Mouse (Mus musculus) testis, adult 2 months (tissue): Measurements from ENCODE around the gene Wdr81. TPM values are rescaled to one million over a fixed set of nuclear protein-coding genes. Genes with fewer than 3 reads are reported as not detected.

Experiments
- H3K27ac ChIP-seq: fragments of 200-500 bp; 2 replicates; pipeline ENCODE4 v1.5.1; 2012; ENCODE audit warnings: low read depth, low read length; ENCODE audit not compliant: control insufficient read depth, insufficient read depth
- H3K27me3 ChIP-seq: fragments of 200-500 bp; 2 replicates; pipeline ENCODE4 v1.6.1; 2012; ENCODE audit warnings: mild to moderate bottlenecking, low read length, moderate library complexity; ENCODE audit not compliant: control insufficient read depth, insufficient read depth
- H3K36me3 ChIP-seq: fragments of 200-500 bp; 2 replicates; pipeline ENCODE4 v1.6.1; 2012; ENCODE audit warnings: mild to moderate bottlenecking, low read length; ENCODE audit not compliant: control insufficient read depth, insufficient read depth
- H3K4me1 ChIP-seq: fragments of 200-500 bp; 2 replicates; pipeline ENCODE4 v1.6.1; 2012; ENCODE audit warnings: low read length; ENCODE audit not compliant: control insufficient read depth, insufficient read depth
- H3K4me3 ChIP-seq: fragments of 200-500 bp; 2 replicates; pipeline ENCODE4 v1.5.1; 2012; ENCODE audit warnings: low read depth, mild to moderate bottlenecking, low read length, moderate library complexity, mixed read lengths; ENCODE audit not compliant: control insufficient read depth
- CTCF ChIP-seq: fragments of 200-500 bp; IDR thresholded peaks from 2 replicates; pipeline ENCODE4 v1.5.1; 2012; ENCODE audit warnings: low read depth, mild to moderate bottlenecking, inconsistent platforms, low read length, moderate library complexity; ENCODE audit not compliant: control insufficient read depth, insufficient read depth, insufficient replicate concordance
- POLR2A ChIP-seq: fragments of 200-500 bp; IDR thresholded peaks from 2 replicates; pipeline ENCODE4 v1.6.1; 2012; ENCODE audit warnings: low read depth, mild to moderate bottlenecking, inconsistent platforms, low read length, moderate library complexity; ENCODE audit not compliant: control insufficient read depth
- polyA plus RNA-seq: library from polyadenylated mRNA; depleted of rRNA; stranded (reverse); fragments of >200 nt; gene quantifications from 2 replicates; pipeline ENCODE4 v1.2.3, GENCODE M21; 2012

Wdr81 gene
- polyA plus RNA-seq, 1 experiment, result 5.1 TPM

GRCm38 (mm10) chr11:75465051-75465450 is 10.5 kb upstream of the Wdr81 start:
- Histone ChIP-seq H3K27me3 (no peaks in the 10 kb centered on the region), H3K4me3 (no peak overlapping the region), H3K36me3 (no peaks in the 10 kb centered on the region), H3K4me1 (peaks cover 38% of the 10 kb centered on the region), H3K27ac (no peak overlapping the region)
- TF ChIP-seq CTCF (no peak), POLR2A (no peak)

- no peak overlapping the region for H3K27ac ChIP-seq
- TF ChIP-seq CTCF (no peak), POLR2A (no peak)
- H3K27me3 ChIP-seq, result no peaks in the 10 kb centered on the region
- H3K36me3 ChIP-seq, result no peaks in the 10 kb centered on the region
- H3K4me1 ChIP-seq, result peaks cover 44% of the 10 kb centered on the region
- H3K4me3 ChIP-seq, result no peak overlapping the region
Observed at GRCm38 (mm10) chr11:75464417-75464816, 9.9 kb upstream of the Wdr81 start.

GRCm38 (mm10) chr11:75463624-75464023 is 9.1 kb upstream of the Wdr81 start:
- H3K4me1 ChIP-seq, result peaks cover 45% of the 10 kb centered on the region
- no peaks in the 10 kb centered on the region for H3K36me3 ChIP-seq
- no peaks in the 10 kb centered on the region for H3K27me3 ChIP-seq
- no peak overlapping the region; the same call in none of the 2 replicates for H3K27ac ChIP-seq
- TF ChIP-seq POLR2A (no peak), CTCF (no peak)
- peak overlapping the region; percentile 85 for H3K4me3 ChIP-seq

GRCm38 (mm10) chr11:75462865-75463336 is 8.4 kb upstream of the Wdr81 start:
- Histone ChIP-seq H3K4me1 (peaks cover 38% of the 10 kb centered on the region), H3K4me3 (peak overlapping the region; percentile 85), H3K36me3 (no peaks in the 10 kb centered on the region), H3K27ac (peak overlapping the region; percentile 82), H3K27me3 (no peaks in the 10 kb centered on the region)
- TF ChIP-seq CTCF (no peak), POLR2A (0 out of 2 replicates have a peak, but pooled peaks have one; percentile 31)

GRCm38 (mm10) chr11:75462253-75462783 is 7.8 kb upstream of the Wdr81 start:
- Histone ChIP-seq H3K4me1 (peaks cover 36% of the 10 kb centered on the region), H3K36me3 (no peaks in the 10 kb centered on the region), H3K27ac (peak overlapping the region; percentile 82), H3K27me3 (no peaks in the 10 kb centered on the region), H3K4me3 (peak overlapping the region; percentile 85)
- TF ChIP-seq POLR2A (peak; percentile 4; the same call in 1 of the 2 replicates), CTCF (no peak)

GRCm38 (mm10) chr11:75461743-75462252 is 7.3 kb upstream of the Wdr81 start:
- no peaks in the 10 kb centered on the region for H3K36me3 ChIP-seq
- H3K27ac ChIP-seq, result peak overlapping the region; percentile 82
- TF ChIP-seq CTCF (no peak), POLR2A (no peak)
- H3K27me3 ChIP-seq, result no peaks in the 10 kb centered on the region
- H3K4me3 ChIP-seq, result peak overlapping the region; percentile 85
- H3K4me1 ChIP-seq, result peaks cover 36% of the 10 kb centered on the region

DNA sequence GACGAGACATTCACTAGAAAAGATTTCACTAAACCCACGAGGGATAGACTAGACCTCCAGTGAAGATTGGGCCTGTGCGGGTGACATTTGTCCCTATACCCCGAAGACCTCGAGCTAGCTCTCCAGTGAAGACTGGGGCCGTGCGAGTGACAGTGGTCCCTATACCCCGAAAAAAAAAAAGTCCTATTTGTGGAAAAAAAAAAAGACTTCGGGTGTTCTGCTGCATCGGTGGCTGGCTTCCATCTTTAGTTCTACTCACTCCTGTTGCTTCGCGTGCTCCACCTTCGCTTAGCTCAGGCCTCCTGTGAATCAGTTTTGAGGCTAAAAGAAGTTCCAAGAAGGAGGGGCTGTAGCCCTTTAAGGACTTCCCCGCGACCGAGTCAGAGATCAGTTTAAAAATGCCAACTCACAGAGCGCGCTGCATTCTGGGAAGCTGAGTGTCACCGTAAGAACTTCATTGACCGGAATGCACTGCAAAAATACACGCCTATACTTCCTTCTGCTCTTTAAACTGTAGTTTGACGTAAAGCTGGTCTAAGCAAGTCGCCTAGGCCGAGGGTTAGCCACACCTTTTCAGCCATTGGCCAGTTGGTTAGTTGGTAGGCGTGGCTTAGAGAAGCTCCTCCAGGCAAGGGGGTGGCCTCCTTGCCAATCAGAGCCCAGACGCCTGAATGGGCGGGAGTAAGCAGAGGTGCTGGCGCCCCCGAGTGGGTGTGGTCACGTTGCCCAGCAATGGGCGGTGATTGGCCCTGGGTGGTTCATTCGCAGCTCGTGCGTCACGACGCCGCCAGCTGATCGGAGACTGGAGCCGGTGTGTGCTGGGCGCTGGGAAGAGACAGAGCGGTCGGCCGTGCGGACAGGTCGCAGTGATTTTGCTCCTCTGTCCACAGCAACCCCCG is 6.6 kb upstream of the Wdr81 start, which contains the start of gene Tlcd2:
TSS of gene Tlcd2 (plus strand) at position 872 of the 899 bp plus-strand sequence.
- H3K4me3 ChIP-seq, result peak within 1 kb of the TSS; percentile 85
- peaks cover 36% of the 10 kb centered on the region for H3K4me1 ChIP-seq
- peak; percentile 21; the same call in 1 of the 2 replicates for TF ChIP-seq CTCF
- TF ChIP-seq POLR2A, result peak; percentile 100
- H3K36me3 ChIP-seq, result no peaks in the 10 kb centered on the region
- no peaks in the 10 kb centered on the region for H3K27me3 ChIP-seq
- peak within 1 kb of the TSS; percentile 95 for H3K27ac ChIP-seq
